Mouse (Mus musculus) myocyte (in vitro differentiated cells): ENCODE measurements around the gene Peak1.

Experiments
- E2F4 ChIP-seq: IDR thresholded peaks from one replicate; pipeline ENCODE4 v1.6.1; 2011; ENCODE audit warnings: mild to moderate bottlenecking, control low read depth, moderate library complexity; ENCODE audit not compliant: insufficient read depth
- MAX ChIP-seq: IDR thresholded peaks from one replicate; pipeline ENCODE4 v1.6.1; 2011; ENCODE audit warnings: low read depth, mild to moderate bottlenecking, control low read depth
- MYOD1 ChIP-seq, 3 experiments: IDR thresholded peaks; one replicate each; pipeline ENCODE4 v1.6.1; 2011; ENCODE audit warnings: control low read depth in 2 of 3, low read depth in 2 of 3, mild to moderate bottlenecking in 2 of 3, moderate library complexity in 1 of 3; ENCODE audit not compliant: insufficient read length in 2 of 3, control insufficient read depth in 1 of 3
- MYOG ChIP-seq, 3 experiments: IDR thresholded peaks; one replicate each; pipeline ENCODE4 v1.6.1; 2011; ENCODE audit warnings: control low read depth in 2 of 3, low read depth in 2 of 3, mild to moderate bottlenecking in 2 of 3; ENCODE audit not compliant: insufficient read length in 2 of 3, control insufficient read depth in 1 of 3, insufficient read depth in 1 of 3
- POLR2A ChIP-seq: IDR thresholded peaks from one replicate; pipeline ENCODE4 v1.6.1; 2011; ENCODE audit warnings: low read depth, mild to moderate bottlenecking, control low read depth, moderate library complexity; ENCODE audit not compliant: insufficient read length
- POLR2AphosphoS2 ChIP-seq: IDR thresholded peaks from one replicate; pipeline ENCODE4 v1.6.1; 2011; ENCODE audit warnings: low read depth, control low read depth; ENCODE audit not compliant: insufficient read length
- TCF3 ChIP-seq: IDR thresholded peaks from one replicate; pipeline ENCODE4 v1.6.1; 2011; ENCODE audit warnings: low read depth, control low read depth; ENCODE audit not compliant: insufficient read length

DNA sequence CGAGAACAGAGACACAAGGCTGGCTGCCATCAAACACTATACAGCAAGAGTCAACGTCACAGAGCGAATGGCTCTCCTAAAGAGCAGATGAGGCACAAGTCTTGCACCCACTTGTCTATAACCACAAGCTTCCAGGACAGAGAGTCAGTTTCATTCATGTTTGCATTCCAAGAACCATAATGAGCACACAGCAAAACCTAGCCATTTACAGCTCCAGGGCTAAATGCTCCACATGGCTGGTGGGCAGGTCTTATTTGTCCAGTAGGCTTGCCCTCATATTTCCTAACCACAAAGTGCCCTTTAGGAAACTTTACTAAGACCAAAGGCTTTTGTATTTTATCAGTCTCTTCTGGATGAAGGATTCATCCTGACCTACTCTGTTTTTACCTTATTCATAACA, 54.6 kb downstream of the Peak1 start:
- TF ChIP-seq MYOD1 (IDR thresholded peaks at IDR 0.05; ENCODE audit: control insufficient read depth in 1 of 3, insufficient read length in 2 of 3, low read depth in 2 of 3): no peak
- no peak for TF ChIP-seq MAX
- TF ChIP-seq E2F4: no peak
- no peak for TF ChIP-seq POLR2A
- no peak for TF ChIP-seq TCF3
- TF ChIP-seq POLR2AphosphoS2: no peak
- TF ChIP-seq MYOG (IDR thresholded peaks at IDR 0.05; ENCODE audit: control insufficient read depth in 1 of 3, insufficient read depth in 1 of 3, insufficient read length in 2 of 3, low read depth in 2 of 3): no peak
